Mouse (Mus musculus) limb, embryonic 14.5 days (tissue): ENCODE measurements at regions not wholly inside any gene's neighbourhood (a gene's known extent, or its start where the extent isn't known, plus 50 kb on each side); places are given as distances from the start of the nearest gene placed in this dataset.

Source experiments
- ATAC-seq: fragments of 200-750 bp; cut with Nextera tagmentation; 2 replicates; pipeline ENCODE4 v1.8.0; 2017; ENCODE audit warnings: low read depth, moderate number of reproducible peaks, moderate TSS enrichment; ENCODE audit not compliant: low FRiP score
- DNase-seq: peaks from one replicate; pipeline ENCODE4 v3.0.0-alpha.2; 2015; ENCODE audit warnings: low spot score
- H3K27ac ChIP-seq: fragments of 300-500 bp; sonication (generic); replicated peaks from 2 replicates; pipeline ENCODE4 v1.5.1; 2014; ENCODE audit warnings: low read depth, mild to moderate bottlenecking, low read length, moderate library complexity, mixed read lengths
- H3K27me3 ChIP-seq: fragments of 300-500 bp; sonication (generic); 2 replicates; pipeline ENCODE4 v1.6.1; 2014; ENCODE audit warnings: low read length, mixed read lengths; ENCODE audit not compliant: control insufficient read depth, insufficient read depth
- H3K36me3 ChIP-seq: fragments of 300-500 bp; sonication (generic); 2 replicates; pipeline ENCODE4 v1.6.1; 2014; ENCODE audit warnings: mild to moderate bottlenecking, low read length, moderate library complexity, mixed read lengths; ENCODE audit not compliant: control insufficient read depth, insufficient read depth
- H3K4me1 ChIP-seq: fragments of 300-500 bp; sonication (generic); 2 replicates; pipeline ENCODE4 v1.6.1; 2014; ENCODE audit warnings: antibody characterized with exemption, low read length, mixed read lengths; ENCODE audit not compliant: control insufficient read depth, insufficient read depth
- H3K4me2 ChIP-seq: fragments of 300-500 bp; sonication (generic); replicated peaks from 2 replicates; pipeline ENCODE4 v1.6.1; 2014; ENCODE audit warnings: low read depth, mild to moderate bottlenecking, low read length, moderate library complexity; ENCODE audit not compliant: severe bottlenecking
- H3K4me3 ChIP-seq: fragments of 300-500 bp; sonication (generic); replicated peaks from 2 replicates; pipeline ENCODE4 v1.5.1; 2014; ENCODE audit warnings: low read length
- H3K9ac ChIP-seq: fragments of 300-500 bp; sonication (generic); 2 replicates; pipeline ENCODE4 v1.6.1; 2014; ENCODE audit warnings: mild to moderate bottlenecking, low read depth, low read length, moderate library complexity; ENCODE audit not compliant: severe bottlenecking
- H3K9me3 ChIP-seq: fragments of 300-500 bp; sonication (generic); 2 replicates; pipeline ENCODE4 v1.6.1; 2016; ENCODE audit warnings: low read length; ENCODE audit not compliant: control insufficient read depth
- POLR2A ChIP-seq: fragments of 200-500 bp; IDR thresholded peaks from 2 replicates; pipeline ENCODE4 v1.8.0; 2012; ENCODE audit warnings: inconsistent platforms, mild to moderate bottlenecking, moderate library complexity, borderline replicate concordance; ENCODE audit not compliant: insufficient read depth, insufficient read length; ENCODE audit errors: extremely low read depth
- WGBS: fragments of 180-500 bp; shearing (Covaris S2); extraction: QIAGEN DNeasy Blood & Tissue Kit; methylation state at CpG from one replicate; pipeline ENCODE4 v1.1.7; 2014; 5-methylcytosine and 5-hydroxymethylcytosine counted together

DNA sequence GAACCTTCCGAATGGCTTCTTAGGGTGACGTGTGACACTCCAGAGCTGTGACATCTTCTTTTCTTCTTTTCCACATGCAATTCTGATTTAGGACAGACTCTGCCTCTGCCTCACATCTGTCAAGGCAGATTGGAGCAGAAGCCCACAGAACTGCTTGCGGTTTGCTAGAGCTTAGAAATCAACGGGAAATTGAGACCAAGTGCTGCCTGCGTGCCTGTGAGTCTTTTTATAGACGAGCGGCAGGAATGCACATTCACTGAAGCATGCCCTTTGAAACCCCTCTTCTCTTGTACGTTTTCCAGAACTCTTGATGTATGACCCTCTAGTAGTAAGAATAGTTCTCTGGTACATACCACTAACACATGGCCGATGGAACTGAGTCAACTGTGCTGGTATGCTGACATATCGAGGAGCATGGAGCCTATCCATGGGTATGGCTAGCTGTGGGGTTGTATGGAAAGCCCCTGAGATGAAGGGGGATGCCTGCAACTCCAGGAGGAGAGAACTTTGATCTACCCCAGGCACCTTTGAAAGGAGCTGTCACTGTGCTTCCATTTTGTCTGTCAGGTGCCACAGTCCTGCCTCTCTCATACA is 552.2 kb upstream of the Adamts16 start:
- Histone ChIP-seq H3K36me3 (no peaks in the 10 kb centered on the region), H3K9ac (no peak overlapping the region), H3K27me3 (no peaks in the 10 kb centered on the region), H3K27ac (no peak overlapping the region), H3K4me2 (no peak overlapping the region), H3K9me3 (no peaks in the 10 kb centered on the region), H3K4me1 (no peaks in the 10 kb centered on the region), H3K4me3 (no peak overlapping the region)
- WGBS: 50% methylated on average over 10 of the region's 10 CpGs
- DNase-seq (peak; percentile 33), ATAC-seq (no peak)
- TF ChIP-seq POLR2A: no peak

DNA sequence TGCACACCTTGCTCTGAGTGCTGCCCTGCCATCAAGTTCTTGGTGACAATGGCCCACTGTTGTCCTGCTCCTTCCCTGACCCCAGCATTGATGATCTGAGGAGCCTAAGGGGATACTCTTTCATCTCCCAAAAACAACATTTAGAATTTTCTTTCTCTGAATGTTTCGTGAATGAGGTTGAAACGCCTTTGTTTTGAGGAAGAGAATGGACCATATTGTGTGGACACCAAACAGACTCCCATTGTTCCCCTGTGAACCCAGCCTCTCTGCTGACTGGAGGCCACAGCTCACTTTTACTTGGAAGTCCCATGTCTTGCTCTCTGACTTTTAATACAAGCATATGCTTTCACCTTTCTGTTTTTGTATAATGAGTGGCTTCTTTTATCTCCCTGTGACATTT is 537.0 kb upstream of the Adamts16 start:
- no peak for ATAC-seq
- WGBS: 85% methylated on average over 2 of the region's 2 CpGs
- no peaks in the 10 kb centered on the region for H3K36me3 ChIP-seq

DNA sequence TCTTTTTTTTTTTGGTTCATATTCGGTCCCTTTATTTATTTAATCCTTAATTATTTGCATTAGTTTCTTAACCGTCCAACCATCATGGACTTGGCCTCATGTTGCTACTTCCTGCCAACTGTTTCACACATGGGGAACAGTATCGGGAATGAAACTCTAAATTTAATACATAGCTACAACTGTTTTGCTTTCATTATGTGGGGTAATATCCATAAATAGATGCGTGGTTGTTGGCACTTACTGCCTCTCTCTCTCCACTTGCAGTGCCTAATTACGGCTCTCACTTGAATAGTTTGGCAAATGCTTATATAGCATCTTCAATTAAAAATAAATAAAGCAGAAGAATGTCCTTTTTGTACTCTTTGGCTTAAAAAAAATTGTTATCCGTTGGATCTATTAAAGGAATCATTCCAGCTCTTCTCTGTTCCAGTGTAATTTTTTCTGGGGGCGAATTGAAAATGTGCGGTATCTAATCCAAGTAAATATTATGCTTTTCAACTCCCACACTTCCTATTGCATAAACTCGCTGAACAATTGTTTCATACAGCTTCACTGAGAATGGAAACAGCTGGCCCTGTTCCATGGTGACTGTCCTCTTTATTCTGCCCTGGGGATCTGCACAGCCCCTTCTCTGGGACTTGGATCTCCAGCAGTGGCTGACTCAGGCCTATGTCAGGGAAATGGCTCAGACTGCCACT is 534.4 kb upstream of the Adamts16 start:
- Histone ChIP-seq H3K4me2 (no peak overlapping the region), H3K27ac (no peak overlapping the region)

More for the DNA sequence above, 537.0 kb upstream of the Adamts16 start:
- H3K27me3 ChIP-seq: no peaks in the 10 kb centered on the region
- no peak overlapping the region for H3K9ac ChIP-seq
- no peak overlapping the region for H3K27ac ChIP-seq
- no peak for TF ChIP-seq POLR2A
- no peaks in the 10 kb centered on the region for H3K4me1 ChIP-seq
- no peaks in the 10 kb centered on the region for H3K9me3 ChIP-seq
- no peak overlapping the region for H3K4me3 ChIP-seq
- no peak overlapping the region for H3K4me2 ChIP-seq
- no peak for DNase-seq

DNA sequence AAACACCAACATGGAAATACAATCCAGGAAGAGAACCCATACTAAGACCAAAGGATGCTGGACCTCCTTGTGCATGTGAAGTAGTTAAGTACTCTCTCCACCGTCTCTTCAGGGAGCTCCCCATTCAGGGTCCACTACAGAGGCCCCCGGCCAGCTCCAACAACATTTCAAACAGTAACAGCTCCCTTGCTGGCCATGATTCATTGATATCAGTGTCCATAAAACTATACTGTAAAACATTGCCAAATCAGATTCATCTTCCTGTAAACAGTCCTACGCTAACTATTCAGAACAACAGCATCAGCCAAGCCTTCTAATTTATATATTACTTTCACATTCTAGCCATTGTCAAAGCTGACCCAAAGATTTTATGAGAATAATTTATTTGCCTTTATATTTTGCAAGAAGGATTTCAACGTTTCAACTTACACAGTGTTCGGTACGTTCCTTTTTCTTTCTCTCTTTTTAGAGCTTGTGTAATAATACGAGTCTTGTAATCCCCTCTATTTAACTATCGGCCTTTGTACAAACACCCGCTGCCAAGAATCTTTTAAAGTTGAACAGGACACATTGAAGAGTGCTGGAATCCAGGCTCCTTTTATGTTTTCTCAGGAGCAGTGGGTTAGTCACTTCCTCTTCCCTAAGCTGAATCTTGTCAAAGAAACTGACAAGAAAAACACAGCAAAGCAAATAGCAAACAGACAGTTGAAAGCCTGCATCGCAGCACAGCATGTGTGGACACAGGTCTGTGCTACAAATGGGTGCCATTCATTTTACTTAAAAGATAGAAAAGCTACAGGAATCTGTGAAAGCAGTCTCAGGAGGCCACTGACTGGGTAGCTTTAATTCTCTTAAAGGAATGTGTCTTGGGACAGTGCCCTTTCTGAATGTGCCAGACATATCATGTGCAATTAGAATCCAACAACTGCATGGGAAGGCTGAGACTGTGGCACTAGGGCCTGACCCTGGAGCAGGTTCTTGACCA is 531.4 kb upstream of the Adamts16 start:
- Histone ChIP-seq H3K36me3 (no peaks in the 10 kb centered on the region), H3K27me3 (no peaks in the 10 kb centered on the region), H3K9me3 (no peaks in the 10 kb centered on the region), H3K27ac (no peak overlapping the region), H3K4me3 (no peak overlapping the region), H3K4me1 (no peaks in the 10 kb centered on the region), H3K9ac (no peak overlapping the region), H3K4me2 (no peak overlapping the region)
- TF ChIP-seq POLR2A: no peak
- WGBS: 35% methylated on average over 10 of the region's 10 CpGs
- ATAC-seq: no peak
- peak; percentile 22 for DNase-seq

More for the DNA sequence above, 534.4 kb upstream of the Adamts16 start:
- Histone ChIP-seq H3K4me1 (no peaks in the 10 kb centered on the region), H3K27me3 (no peaks in the 10 kb centered on the region), H3K9me3 (no peaks in the 10 kb centered on the region), H3K4me3 (no peak overlapping the region), H3K36me3 (no peaks in the 10 kb centered on the region), H3K9ac (no peak overlapping the region)
- ATAC-seq (no peak), DNase-seq (peak; percentile 33)
- no peak for TF ChIP-seq POLR2A
- WGBS: 57% methylated on average over 9 of the region's 9 CpGs

DNA sequence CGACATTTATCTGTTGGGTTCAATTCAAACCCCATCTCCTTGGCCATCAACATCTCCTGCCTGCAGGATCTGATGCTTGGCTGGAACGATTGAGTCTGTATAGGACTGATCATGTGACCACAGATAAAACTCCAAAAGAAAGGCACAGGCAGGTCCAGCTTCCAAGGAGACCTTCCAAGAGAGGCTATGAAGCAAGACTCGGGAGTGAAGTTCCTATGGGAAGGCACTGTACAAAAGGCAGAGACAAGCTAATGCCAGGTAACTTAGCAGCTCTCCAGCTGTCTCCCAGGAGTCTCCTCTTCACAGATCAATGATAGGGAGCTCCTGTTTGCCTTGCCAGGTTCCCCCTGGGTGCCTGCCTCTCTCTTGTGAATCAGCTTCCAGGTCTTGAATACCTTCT is 528.2 kb upstream of the Adamts16 start:
- Histone ChIP-seq H3K36me3 (no peaks in the 10 kb centered on the region), H3K4me3 (no peak overlapping the region), H3K9me3 (no peaks in the 10 kb centered on the region), H3K9ac (no peak overlapping the region), H3K4me2 (no peak overlapping the region), H3K4me1 (no peaks in the 10 kb centered on the region), H3K27ac (no peak overlapping the region), H3K27me3 (no peaks in the 10 kb centered on the region)
- 84% methylated on average over 3 of the region's 3 CpGs for WGBS
- no peak for ATAC-seq
- DNase-seq: no peak
- TF ChIP-seq POLR2A: no peak
